Mouse (Mus musculus) cerebellum, adult 11 months (tissue): ENCODE results near the gene Zfp553.

Experiments used
- DNase-seq: peaks from one replicate; pipeline ENCODE4 v3.0.0; 2022

Gene Zfp553

GRCm38 (mm10) chr7:127232622-127233367, at the start of gene Zfp553, which contains the start of gene Sept1:
Gene Zfp553, plus strand, starts transcription at chr7:127233061.
Gene Sept1, minus strand, starts transcription at chr7:127233130.
- peak; percentile 85 for DNase-seq

- DNase-seq = no peak
Observed at GRCm38 (mm10) chr7:127183345-127183744, 49.5 kb upstream of the Zfp553 start.

GRCm38 (mm10) chr7:127183828-127184227, 49.0 kb upstream of the Zfp553 start:
- no peak for DNase-seq

- no peak for DNase-seq
Observed at GRCm38 (mm10) chr7:127184720-127185119, 48.1 kb upstream of the Zfp553 start.

GRCm38 (mm10) chr7:127185601-127186000, 47.3 kb upstream of the Zfp553 start:
- no peak for DNase-seq

- DNase-seq = no peak
Observed at GRCm38 (mm10) chr7:127187351-127187750, 45.5 kb upstream of the Zfp553 start.

GRCm38 (mm10) chr7:127188305-127189276, 44.3 kb upstream of the Zfp553 start:
- no peak for DNase-seq

GRCm38 (mm10) chr7:127190672-127191071, 42.2 kb upstream of the Zfp553 start:
- no peak for DNase-seq

GRCm38 (mm10) chr7:127192989-127193388, 39.9 kb upstream of the Zfp553 start:
- DNase-seq = no peak

- peak; percentile 16 for DNase-seq
Observed at GRCm38 (mm10) chr7:127194011-127194632, 38.7 kb upstream of the Zfp553 start.

- DNase-seq = peak; percentile 34
Observed at GRCm38 (mm10) chr7:127194633-127195029, 38.2 kb upstream of the Zfp553 start.

GRCm38 (mm10) chr7:127195544-127196295, 37.1 kb upstream of the Zfp553 start, which contains the start of gene Cd2bp2:
Gene Cd2bp2, minus strand, starts transcription at chr7:127196050.
- peak; percentile 94 for DNase-seq

GRCm38 (mm10) chr7:127196484-127196883, 36.4 kb upstream of the Zfp553 start:
- DNase-seq = peak; percentile 28

- no peak for DNase-seq
Observed at GRCm38 (mm10) chr7:127206606-127207005, 26.3 kb upstream of the Zfp553 start.

- DNase-seq = peak; percentile 32
Observed at GRCm38 (mm10) chr7:127207374-127208294, 25.2 kb upstream of the Zfp553 start.

GRCm38 (mm10) chr7:127208295-127208552, 24.6 kb upstream of the Zfp553 start, which contains the start of gene Tbc1d10b:
Gene Tbc1d10b, minus strand, starts transcription at chr7:127208468.
- DNase-seq = no peak

GRCm38 (mm10) chr7:127208553-127209438, 24.1 kb upstream of the Zfp553 start, which contains the start of gene Mylpf:
Gene Mylpf, plus strand, starts transcription at chr7:127208890.
- DNase-seq = peak; percentile 91

GRCm38 (mm10) chr7:127209851-127210250, 23.0 kb upstream of the Zfp553 start:
- no peak for DNase-seq

GRCm38 (mm10) chr7:127210266-127210665, 22.6 kb upstream of the Zfp553 start:
- no peak for DNase-seq
